Mouse (Mus musculus) cerebellum, postnatal 10 days (tissue): ENCODE results near the gene Slc48a1.

Experiments used
- DNase-seq, 2 experiments: peaks; one replicate each; pipeline ENCODE4 v3.0.0; 2021; ENCODE audit warnings: mixed read lengths in 2 of 2

Slc48a1 gene

DNA sequence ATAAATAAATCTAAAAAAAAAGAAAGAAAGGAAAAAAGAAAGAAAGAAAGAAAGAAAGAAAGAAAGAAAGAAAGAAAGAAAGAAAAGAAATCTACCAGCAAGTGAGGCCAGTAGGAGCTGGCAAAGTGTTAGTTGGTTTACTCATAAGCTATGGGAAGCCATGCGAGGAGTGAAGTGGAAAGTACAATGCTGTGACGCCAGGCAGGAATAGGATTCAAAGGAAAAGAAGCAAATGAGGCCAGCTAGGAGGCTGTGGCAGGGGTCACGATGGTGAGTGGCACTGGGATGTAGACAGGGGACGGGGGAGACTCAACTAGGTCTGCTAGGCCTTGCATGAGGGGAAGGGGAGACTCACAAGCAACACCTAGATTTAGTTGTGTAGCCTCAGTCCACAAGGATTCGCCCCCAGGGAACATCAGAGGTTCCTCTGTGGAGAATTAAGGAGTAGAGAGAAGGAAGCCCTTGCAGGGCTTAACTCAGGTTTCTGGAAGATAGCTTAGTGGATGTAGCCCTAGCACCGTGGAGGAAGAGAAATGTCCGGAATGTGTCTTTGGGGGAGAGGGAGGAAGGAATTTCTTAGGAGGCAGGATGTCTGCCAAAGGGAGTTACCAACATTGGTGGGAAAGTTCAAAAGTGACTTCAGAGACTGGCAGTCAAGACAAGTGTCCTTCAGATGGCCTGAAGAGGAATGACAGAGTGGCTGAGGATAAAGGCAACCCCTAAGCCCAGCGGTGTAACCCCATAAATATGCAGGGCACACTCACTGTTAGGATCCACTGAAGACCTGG lies at the start of gene Slc48a1:
TSS of gene Slc48a1 (plus strand) at position 210 of the 788 bp plus-strand sequence.
- no peak for DNase-seq

- DNase-seq, result peak; percentile 19 to 47
These were observed 49.5 kb upstream of the Slc48a1 start for GRCm38 (mm10) chr15:97728804-97729203.

DNA sequence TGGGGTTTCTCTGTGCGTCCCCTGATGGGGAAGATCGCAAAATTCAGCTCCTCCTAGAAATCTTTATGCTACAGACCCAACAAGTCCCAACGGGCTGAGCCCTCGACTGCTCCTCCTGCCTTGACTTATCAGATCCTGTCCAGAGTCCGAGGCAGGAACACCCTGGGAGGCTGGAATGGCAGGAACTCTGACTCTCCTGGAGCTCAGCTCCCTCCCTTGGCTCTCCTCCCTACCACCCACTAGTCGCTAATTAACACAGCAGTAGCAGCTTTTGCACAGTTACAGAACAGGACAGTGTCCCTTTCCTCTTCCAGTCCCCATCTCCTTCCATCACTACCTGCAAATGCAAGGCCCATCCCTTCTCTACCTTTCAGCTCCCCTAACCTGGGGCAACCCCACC lies 48.0 kb upstream of the Slc48a1 start:
- peak in 1 of 2 experiments; percentile 16 for DNase-seq

- no peak for DNase-seq
These were observed 47.2 kb upstream of the Slc48a1 start, which contains the start of gene Endou for GRCm38 (mm10) chr15:97731111-97731510. Gene Endou (minus strand): TSS chr15:97731339.

- DNase-seq, result no peak
These were observed 46.3 kb upstream of the Slc48a1 start for GRCm38 (mm10) chr15:97731988-97732387.

- no peak for DNase-seq
These were observed 39.4 kb upstream of the Slc48a1 start for GRCm38 (mm10) chr15:97738923-97739322.

DNA sequence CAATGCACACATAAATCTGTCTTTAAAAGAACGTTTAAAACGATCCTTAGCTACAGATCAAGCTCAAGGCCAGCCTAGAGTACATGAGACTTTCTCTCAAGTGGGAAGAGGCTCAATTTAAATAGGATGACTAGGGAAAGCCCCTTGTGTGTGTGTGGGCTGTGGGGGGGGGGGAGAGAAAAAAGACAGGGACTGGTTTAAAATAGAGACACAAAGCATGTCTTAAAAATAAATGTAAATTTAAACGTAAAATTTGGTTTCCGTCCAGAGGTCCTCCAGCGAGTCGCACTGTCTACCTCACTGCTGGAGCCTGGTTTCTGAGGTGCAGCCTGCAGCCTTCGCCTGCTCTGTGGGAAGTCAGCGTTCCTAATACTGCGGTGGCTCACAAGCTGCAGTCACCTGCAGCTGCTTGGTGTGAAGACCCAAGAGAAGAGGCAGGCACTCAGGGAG lies 38.0 kb upstream of the Slc48a1 start:
- DNase-seq, result no peak

- DNase-seq, result peak in 1 of 2 experiments; percentile 15
These were observed 36.7 kb upstream of the Slc48a1 start for GRCm38 (mm10) chr15:97741662-97742061.

GRCm38 (mm10) chr15:97742074-97742473 lies 36.2 kb upstream of the Slc48a1 start:
- peak in 1 of 2 experiments; percentile 18 for DNase-seq

- DNase-seq, result no peak
These were observed 35.7 kb upstream of the Slc48a1 start for GRCm38 (mm10) chr15:97742600-97742999.

DNA sequence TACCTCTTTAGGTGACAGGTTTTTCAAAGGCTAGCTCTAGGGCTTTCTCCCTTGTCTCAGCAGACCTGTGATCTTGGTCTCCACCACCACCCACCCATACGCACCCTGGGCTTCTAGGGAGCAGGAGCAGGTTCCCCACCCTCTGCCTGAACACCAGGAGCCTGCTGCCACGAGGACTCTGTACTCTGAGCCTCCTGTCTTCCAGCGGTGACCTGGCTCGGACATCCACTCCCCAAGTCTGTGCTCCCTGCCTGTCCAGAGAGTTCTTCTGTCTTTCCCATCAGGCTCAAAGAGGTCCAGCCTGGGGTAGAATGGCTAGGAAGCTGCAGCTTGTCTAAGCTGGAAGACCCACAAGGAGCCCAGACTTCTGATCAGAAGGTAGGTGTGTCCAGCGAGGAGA lies 35.1 kb upstream of the Slc48a1 start:
- DNase-seq, result no peak

- peak in 1 of 2 experiments; percentile 40 for DNase-seq
These were observed 34.3 kb upstream of the Slc48a1 start for GRCm38 (mm10) chr15:97743961-97744525.

DNA sequence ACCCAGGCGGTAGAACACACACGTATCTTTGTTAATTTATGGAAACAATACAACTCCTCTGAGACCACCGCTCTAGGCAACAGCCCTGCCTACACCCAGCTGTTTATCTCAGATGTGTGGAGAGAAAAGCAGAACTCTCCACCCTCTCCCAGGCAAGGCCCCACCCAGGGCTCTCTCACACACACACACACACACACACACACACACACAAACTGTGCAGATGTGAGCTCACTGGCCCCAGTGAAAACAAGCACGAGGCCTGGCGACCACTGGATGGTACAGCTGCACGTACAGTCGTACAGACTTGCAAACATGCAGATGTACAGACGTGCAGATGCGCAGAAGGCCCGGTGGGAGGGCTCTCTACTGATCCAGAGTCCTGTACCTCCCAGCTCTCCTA lies 33.4 kb upstream of the Slc48a1 start:
- DNase-seq, result no peak

- peak in 1 of 2 experiments; percentile 26 for DNase-seq
These were observed 33.0 kb upstream of the Slc48a1 start for GRCm38 (mm10) chr15:97745331-97745730.

DNA sequence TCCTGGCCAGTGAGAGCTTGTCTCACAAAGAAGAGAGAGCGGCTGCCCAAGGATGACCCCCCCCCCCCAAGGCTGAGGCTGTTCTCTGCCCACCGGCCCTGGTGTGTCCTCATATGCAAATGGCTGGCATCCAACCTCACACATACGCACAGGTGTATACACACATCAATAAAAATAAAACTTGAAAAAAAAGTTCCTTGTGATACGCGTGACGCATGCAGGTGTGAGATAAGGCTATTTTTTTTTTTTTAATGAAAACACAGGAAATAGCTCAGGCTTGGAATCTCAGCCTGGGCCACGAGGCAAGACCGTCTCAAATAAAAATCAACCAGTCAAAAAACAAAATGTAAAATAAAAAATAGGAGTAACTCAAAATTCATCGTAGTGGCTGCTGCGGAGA lies 32.0 kb upstream of the Slc48a1 start:
- no peak for DNase-seq

DNA sequence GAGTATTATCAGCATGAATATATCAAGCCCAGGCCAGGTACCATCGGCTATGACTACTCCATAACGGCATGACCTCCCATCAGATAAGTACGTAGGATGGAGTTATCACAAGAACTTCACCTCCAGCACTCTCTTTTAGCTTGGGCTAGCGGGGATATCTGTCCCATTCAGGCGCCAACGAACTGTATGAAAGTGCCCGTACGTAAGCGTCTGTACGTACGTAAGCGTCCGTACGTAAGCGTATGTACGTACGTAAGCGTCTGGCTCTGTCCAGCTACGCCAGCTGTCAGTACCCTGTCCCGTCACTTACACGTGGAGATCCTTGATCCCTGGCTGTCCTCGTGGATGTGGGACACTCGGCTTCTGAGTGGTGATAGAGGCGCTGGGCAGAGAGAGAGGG lies 31.6 kb upstream of the Slc48a1 start:
- no peak for DNase-seq

DNA sequence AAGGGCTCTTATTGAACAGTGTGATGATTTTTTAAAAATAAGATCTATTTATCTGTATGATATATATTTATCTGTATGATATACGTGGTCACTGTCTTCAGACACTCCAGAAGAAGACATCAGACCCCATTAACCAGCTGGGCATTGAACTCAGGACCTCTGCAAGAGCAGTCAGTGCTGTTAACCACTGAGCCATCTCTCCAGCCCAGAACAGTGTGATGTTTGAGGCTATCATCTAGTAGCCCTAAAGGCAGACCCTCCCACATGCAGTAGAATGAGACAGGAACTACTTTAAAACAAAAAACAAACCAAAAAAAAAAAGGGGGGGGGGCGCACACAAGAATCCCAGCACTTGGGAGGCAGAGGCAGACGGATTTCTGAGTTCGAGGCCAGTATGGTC lies 30.8 kb upstream of the Slc48a1 start:
- DNase-seq, result no peak

DNA sequence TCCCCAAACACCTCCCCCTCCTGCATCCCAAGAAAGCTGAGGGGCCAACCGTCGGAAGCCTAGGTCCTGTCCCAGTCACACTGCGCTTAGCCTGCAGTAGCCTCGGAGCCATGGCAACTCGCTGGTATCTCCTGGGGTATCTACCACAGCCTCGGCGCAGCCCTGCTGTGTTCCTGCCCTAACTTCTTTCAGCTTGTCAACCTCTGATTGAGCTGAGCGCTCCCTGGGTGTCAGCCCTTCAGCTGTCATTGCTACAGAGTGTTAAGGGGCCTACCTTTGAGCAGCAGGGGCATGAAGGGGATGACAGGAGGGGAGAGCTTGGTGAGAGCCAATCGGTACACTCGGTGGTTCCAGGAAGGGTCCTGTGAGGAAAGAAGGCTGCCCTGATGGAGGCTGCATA lies 30.0 kb upstream of the Slc48a1 start:
- DNase-seq, result no peak

- no peak for DNase-seq
These were observed 29.4 kb upstream of the Slc48a1 start for GRCm38 (mm10) chr15:97748964-97749363.

- no peak for DNase-seq
These were observed 28.9 kb upstream of the Slc48a1 start for GRCm38 (mm10) chr15:97749397-97749796.

DNA sequence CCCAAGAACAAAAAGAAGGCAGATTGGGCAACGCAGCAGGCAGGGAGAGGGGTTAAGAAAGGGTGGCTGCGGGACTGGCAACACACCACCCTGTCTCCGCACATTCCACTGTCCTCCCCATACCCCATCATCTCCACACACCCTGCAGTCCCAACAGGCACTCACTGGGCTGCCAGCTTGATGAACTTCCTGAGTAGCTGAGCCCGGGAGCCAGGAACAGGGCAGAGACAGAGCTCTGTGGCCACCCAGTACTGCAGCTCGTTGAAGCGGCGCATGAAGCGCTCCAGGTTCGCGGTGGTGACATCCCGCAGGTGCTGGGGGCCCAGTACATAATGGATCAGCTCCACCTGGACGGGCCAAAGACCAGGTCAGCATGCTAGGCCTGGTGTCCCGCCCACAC lies 28.5 kb upstream of the Slc48a1 start:
- DNase-seq, result no peak

GRCm38 (mm10) chr15:97750697-97751096 lies 27.6 kb upstream of the Slc48a1 start:
- DNase-seq, result peak; percentile 94 to 97

- DNase-seq, result no peak
These were observed 26.6 kb upstream of the Slc48a1 start for GRCm38 (mm10) chr15:97751676-97752075.

DNA sequence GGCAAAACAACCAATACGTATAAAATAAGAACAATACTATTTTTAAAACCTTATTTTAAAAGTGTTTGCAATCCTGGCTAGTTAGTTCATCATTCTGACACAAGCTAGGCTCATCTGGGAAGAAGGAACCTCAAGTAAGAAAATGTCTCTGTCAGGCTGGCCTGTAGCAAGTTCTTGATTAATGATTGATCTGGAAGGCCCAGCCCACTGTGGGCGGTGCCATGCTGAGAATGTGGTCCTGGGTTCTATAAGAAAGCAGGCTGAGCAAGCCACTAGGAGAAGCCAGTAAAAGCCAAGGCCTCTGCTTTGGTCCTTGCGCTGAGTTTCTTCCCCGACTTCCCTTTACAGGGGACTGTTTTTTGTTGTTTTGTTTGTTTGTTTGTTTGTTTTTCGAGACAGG lies 25.8 kb upstream of the Slc48a1 start:
- no peak for DNase-seq
